Mouse (Mus musculus) liver, embryonic 14.5 days (tissue): ENCODE measurements around the gene Lrrc8e. TPM values are rescaled to one million over a fixed set of nuclear protein-coding genes. Genes with fewer than 3 reads are reported as not detected.

ENCODE experiments used
- ATAC-seq: fragments of 200-750 bp; cut with Nextera tagmentation; 2 replicates; pipeline ENCODE4 v1.8.0; 2017; ENCODE audit warnings: moderate number of reproducible peaks, mild to moderate bottlenecking, moderate library complexity; ENCODE audit not compliant: insufficient read depth
- DNase-seq, 3 experiments: peaks; one replicate each; pipeline ENCODE4 v3.0.0-alpha.2; 2012 to 2013; ENCODE audit warnings: low read depth in 3 of 3, low spot score in 3 of 3
- H3K27ac ChIP-seq: fragments of 300-500 bp; sonication (generic); 2 replicates; pipeline ENCODE4 v1.5.1; 2014; ENCODE audit warnings: moderate library complexity, mild to moderate bottlenecking, control low read depth, inconsistent platforms
- H3K27me3 ChIP-seq: fragments of 300-500 bp; sonication (generic); 2 replicates; pipeline ENCODE4 v1.6.1; 2014; ENCODE audit warnings: mild to moderate bottlenecking, low read length, moderate library complexity; ENCODE audit not compliant: control insufficient read depth, insufficient read depth
- H3K36me3 ChIP-seq: fragments of 300-500 bp; sonication (generic); replicated peaks from 2 replicates; pipeline ENCODE4 v1.6.1; 2014; ENCODE audit warnings: low read depth; ENCODE audit not compliant: control insufficient read depth, insufficient read depth
- H3K4me1 ChIP-seq, 2 experiments: fragments of 200-500 bp in 1 of 2; fragments of 300-500 bp in 1 of 2; sonication (generic) in 1 of 2; replicated peaks; 2 replicates each; pipeline ENCODE4 v1.6.1; 2012 to 2014; ENCODE audit warnings: antibody characterized with exemption in 1 of 2, inconsistent platforms in 1 of 2, low read length in 1 of 2; ENCODE audit not compliant: control insufficient read depth in 2 of 2, insufficient read depth in 2 of 2
- H3K4me2 ChIP-seq: fragments of 300-500 bp; sonication (generic); 2 replicates; pipeline ENCODE4 v1.6.1; 2014; ENCODE audit warnings: low read depth, mild to moderate bottlenecking, control low read depth, moderate library complexity
- H3K4me3 ChIP-seq, 2 experiments: fragments of 200-500 bp in 1 of 2; fragments of 300-500 bp in 1 of 2; sonication (generic) in 1 of 2; 2 replicates each; pipeline ENCODE4 v1.5.1; 2012 to 2014; ENCODE audit warnings: low read depth in 2 of 2, low read length in 2 of 2, mild to moderate bottlenecking in 2 of 2, control low read depth in 1 of 2, inconsistent platforms in 1 of 2, moderate library complexity in 1 of 2; ENCODE audit not compliant: insufficient read depth in 1 of 2
- H3K9ac ChIP-seq: fragments of 300-500 bp; sonication (generic); replicated peaks from 2 replicates; pipeline ENCODE4 v1.6.1; 2014; ENCODE audit warnings: mild to moderate bottlenecking, control low read depth, moderate library complexity
- H3K9me3 ChIP-seq: fragments of 300-500 bp; sonication (generic); 2 replicates; pipeline ENCODE4 v1.6.1; 2016; ENCODE audit warnings: low read length, mixed read lengths; ENCODE audit not compliant: control insufficient read depth
- CTCF ChIP-seq: IDR thresholded peaks from 2 replicates; pipeline ENCODE4 v1.5.1; 2016; ENCODE audit warnings: antibody characterized with exemption, low read depth, control low read depth
- EP300 ChIP-seq: IDR thresholded peaks from 2 replicates; pipeline ENCODE4 v1.6.1; 2016; ENCODE audit warnings: antibody characterized with exemption, low read depth
- WGBS: fragments of 180-500 bp; shearing (Covaris S2); extraction: QIAGEN DNeasy Blood & Tissue Kit; methylation state at CpG from one replicate; pipeline ENCODE4 v1.1.7; 2014; ENCODE audit not compliant: insufficient replicate concordance; 5-methylcytosine and 5-hydroxymethylcytosine counted together
- polyA plus RNA-seq, 2 experiments: library from polyadenylated mRNA; depleted of rRNA in 1 of 2; stranded (reverse) in 1 of 2; unstranded in 1 of 2; fragments of >200 nt; fragmentation: Nextera tagmentation in 1 of 2; extraction: Ambion mirVana in 1 of 2; gene quantifications; 2 replicates each; pipeline versions ENCODE4 v1.2.1 to v1.2.3; 2012 to 2014

Lrrc8e gene
- polyA plus RNA-seq, 2 experiments = 0.03 to 0.13 TPM

- WGBS = 10% methylated on average over 44 of the region's 44 CpGs
- Histone ChIP-seq H3K36me3 (no peaks in the 10 kb centered on the region), H3K9me3 (no peaks in the 10 kb centered on the region), H3K27me3 (peaks cover 26% of the 10 kb centered on the region), H3K9ac (no peak overlapping the region), H3K27ac (no peak overlapping the region), H3K4me2 (peak overlapping the region; percentile 26), H3K4me3 (no peak overlapping the region), H3K4me1 (no peaks in the 10 kb centered on the region; a peak in 1 of 4 replicates)
- ATAC-seq (peak; percentile 72), DNase-seq (no peak)
- TF ChIP-seq CTCF (no peak), EP300 (peak; percentile 26; the same call in 1 of the 2 replicates)
These were observed 20.2 kb upstream of the Lrrc8e start for GRCm38 (mm10) chr8:4206182-4207015.

DNA sequence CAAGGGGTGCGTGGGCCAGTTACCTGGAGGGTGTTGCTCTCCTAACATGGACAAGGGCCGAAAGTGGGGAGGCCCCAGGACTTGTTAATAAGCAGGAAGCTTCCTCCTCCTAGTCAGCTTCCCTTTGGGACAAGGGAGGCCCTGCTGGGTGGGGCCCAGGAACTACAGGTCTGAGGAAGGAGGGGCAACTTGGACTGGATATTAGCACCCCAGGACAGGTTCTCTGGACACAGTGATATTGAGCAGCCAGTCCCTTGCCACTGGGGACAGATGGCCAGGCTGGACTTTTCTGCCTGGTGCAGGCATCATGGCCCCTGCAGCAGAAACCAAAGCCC lies 19.6 kb upstream of the Lrrc8e start:
- H3K4me3 ChIP-seq = no peak overlapping the region
- no peak for ATAC-seq

DNA sequence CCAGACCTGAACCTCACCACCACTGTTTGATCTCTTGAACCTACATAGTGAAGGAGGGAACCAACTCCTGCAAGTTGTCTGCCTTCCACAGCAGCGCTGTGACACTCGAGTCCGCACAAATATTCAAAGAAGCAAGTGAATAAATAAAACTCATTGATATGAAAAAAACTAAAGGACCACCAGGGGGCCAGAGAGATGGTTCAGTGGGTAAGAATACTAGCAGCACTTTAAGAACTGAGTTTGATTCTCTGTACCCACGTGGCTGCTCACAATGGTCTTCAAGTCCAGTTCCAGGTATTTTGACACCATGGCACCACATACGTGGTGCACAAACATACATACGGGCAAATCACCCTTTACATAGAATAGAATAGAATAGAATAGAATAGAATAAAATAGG lies 15.5 kb upstream of the Lrrc8e start:
- Histone ChIP-seq H3K9ac (no peak overlapping the region), H3K4me3 (no peak overlapping the region), H3K27ac (no peak overlapping the region), H3K36me3 (no peaks in the 10 kb centered on the region), H3K4me1 (peaks cover 0 to 10% of the 10 kb centered on the region in 2 experiments; a peak in 3 of 4 replicates), H3K9me3 (no peaks in the 10 kb centered on the region), H3K27me3 (peaks cover 37% of the 10 kb centered on the region), H3K4me2 (no peak overlapping the region)
- no peak for TF ChIP-seq CTCF
- no peak for DNase-seq
- ATAC-seq = no peak
- 58% methylated on average over 6 of the region's 6 CpGs for WGBS

More for the DNA sequence above, 19.6 kb upstream of the Lrrc8e start:
- no peak for DNase-seq
- Histone ChIP-seq H3K27ac (no peak overlapping the region), H3K4me2 (no peak overlapping the region), H3K9ac (no peak overlapping the region), H3K4me1 (no peaks in the 10 kb centered on the region; a peak in 1 of 4 replicates), H3K36me3 (no peaks in the 10 kb centered on the region), H3K27me3 (peaks cover 26% of the 10 kb centered on the region), H3K9me3 (no peaks in the 10 kb centered on the region)
- WGBS = 42% methylated on average over 2 of the region's 2 CpGs
- TF ChIP-seq CTCF = no peak
- TF ChIP-seq EP300 = no peak

DNA sequence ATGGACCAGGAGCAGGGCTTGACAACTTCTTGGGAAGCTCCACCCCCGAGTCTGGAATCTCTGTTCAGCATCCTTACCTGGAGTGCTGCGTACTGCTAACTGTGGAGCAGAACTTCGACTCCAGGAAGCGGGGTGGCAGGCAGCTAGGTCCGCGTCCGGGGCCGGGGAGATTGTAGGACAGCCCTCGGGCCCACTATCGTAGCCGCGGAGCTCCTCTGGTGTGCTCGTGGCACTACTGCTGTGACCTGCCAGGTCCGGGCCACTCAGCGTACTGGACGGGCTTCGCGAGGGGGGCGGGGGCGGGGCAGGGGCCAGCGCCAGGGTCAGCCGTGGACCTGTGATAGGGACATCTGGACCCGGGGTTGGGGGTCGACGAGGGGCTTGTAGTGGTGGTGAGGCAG lies 13.8 kb upstream of the Lrrc8e start:
- Histone ChIP-seq H3K27ac (no peak overlapping the region), H3K4me3 (peak overlapping the region; percentile 15 to 42; a peak in 3 of 4 replicates), H3K4me1 (peaks cover 0 to 10% of the 10 kb centered on the region in 2 experiments; a peak in 2 of 4 replicates), H3K9ac (no peak overlapping the region), H3K4me2 (peak overlapping the region; percentile 65), H3K9me3 (no peaks in the 10 kb centered on the region), H3K27me3 (peaks cover 44% of the 10 kb centered on the region), H3K36me3 (no peaks in the 10 kb centered on the region)
- DNase-seq (no peak), ATAC-seq (peak; percentile 21; the same call in 1 of the 2 replicates)
- no peak for TF ChIP-seq EP300
- TF ChIP-seq CTCF = no peak
- WGBS = 1% methylated on average over 25 of the region's 25 CpGs

DNA sequence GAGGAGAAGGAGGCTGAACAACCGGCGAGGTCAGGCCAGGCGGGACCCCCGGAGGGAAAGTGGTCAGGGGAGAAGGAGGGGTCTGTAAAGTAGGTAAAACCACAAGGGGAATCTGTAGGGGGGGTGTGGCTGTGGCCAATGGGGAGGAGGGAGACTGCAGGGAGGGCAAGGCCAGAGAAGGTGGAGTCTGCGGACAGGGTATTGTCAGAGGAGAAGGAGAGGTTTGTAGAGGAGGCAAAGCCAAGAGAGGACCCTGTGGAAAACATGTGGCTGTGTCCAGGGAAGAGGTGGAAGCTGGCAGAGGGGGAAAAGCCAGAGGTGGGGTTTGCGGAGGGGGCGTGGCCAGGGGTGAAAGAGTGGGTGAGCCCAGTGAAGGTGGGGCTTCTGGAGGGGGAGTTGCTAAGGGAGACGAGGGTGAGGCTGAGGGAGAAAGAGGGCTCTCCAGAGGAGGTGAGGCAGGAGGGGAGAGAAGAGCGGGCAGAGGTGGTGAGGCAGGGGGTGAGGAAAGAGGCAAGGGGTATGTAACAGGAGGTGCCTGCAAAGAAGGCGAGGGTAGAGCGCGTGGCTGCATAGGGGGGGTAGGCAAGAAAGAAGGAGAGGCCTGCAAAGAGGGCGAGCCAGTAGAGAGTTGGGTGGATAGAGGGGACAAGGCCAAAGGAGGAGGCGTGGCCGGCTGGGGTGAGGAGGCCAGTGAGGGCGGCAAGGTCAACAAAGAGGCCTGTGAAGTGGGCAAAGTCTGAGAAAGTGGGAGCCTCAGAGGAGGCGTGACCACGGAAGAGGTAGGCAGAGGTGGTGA lies 13.2 kb upstream of the Lrrc8e start:
- ATAC-seq = peak; percentile 67
- peaks cover 0 to 10% of the 10 kb centered on the region in 2 experiments; a peak in 2 of 4 replicates for H3K4me1 ChIP-seq
- no peak for DNase-seq
- H3K27me3 ChIP-seq = peaks cover 49% of the 10 kb centered on the region
- peak overlapping the region; percentile 65 for H3K4me2 ChIP-seq
- no peak overlapping the region for H3K27ac ChIP-seq
- TF ChIP-seq CTCF = no peak
- no peak for TF ChIP-seq EP300
- under 1% methylated on average over 18 of the region's 18 CpGs for WGBS
- H3K36me3 ChIP-seq = no peaks in the 10 kb centered on the region
- H3K9me3 ChIP-seq = no peaks in the 10 kb centered on the region
- H3K9ac ChIP-seq = no peak overlapping the region; the same call in 1 of the 2 replicates
- peak overlapping the region; percentile 42 for H3K4me3 ChIP-seq
